Mouse (Mus musculus) induced T-regulatory cell, adult 2 months (primary cell): ENCODE data around the gene Dcakd.
A peak's percentile ranks its signal among the peaks of the same experiment; 100 is the strongest.

ENCODE experiments used
- DNase-seq: peaks from one replicate; pipeline ENCODE4 v3.0.0-alpha.2; 2012; ENCODE audit warnings: low read depth

Gene Dcakd

GRCm38 (mm10) chr11:103046286-103046685 is 18.2 kb upstream of the Dcakd start:
- DNase-seq, result no peak

- DNase-seq, result no peak
Observed at GRCm38 (mm10) chr11:103043982-103044381, 15.8 kb upstream of the Dcakd start.

- DNase-seq, result no peak
Observed at GRCm38 (mm10) chr11:103042828-103043227, 14.7 kb upstream of the Dcakd start.

GRCm38 (mm10) chr11:103038037-103038436 is 9.9 kb upstream of the Dcakd start:
- DNase-seq, result no peak

- DNase-seq, result no peak
Observed at GRCm38 (mm10) chr11:103036881-103037465, 8.8 kb upstream of the Dcakd start.

- no peak for DNase-seq
Observed at GRCm38 (mm10) chr11:103035007-103035406, 6.9 kb upstream of the Dcakd start.

GRCm38 (mm10) chr11:103033030-103033429 is 4.9 kb upstream of the Dcakd start:
- no peak for DNase-seq

- DNase-seq, result no peak
Observed at GRCm38 (mm10) chr11:103027570-103028175, 460 bp downstream of the Dcakd start.

GRCm38 (mm10) chr11:103026901-103027300 is 1.2 kb downstream of the Dcakd start:
- DNase-seq, result no peak

- DNase-seq, result no peak
Observed at GRCm38 (mm10) chr11:103023974-103024373, 4.2 kb downstream of the Dcakd start.

- no peak for DNase-seq
Observed at GRCm38 (mm10) chr11:103020713-103021335, 7.3 kb downstream of the Dcakd start.

GRCm38 (mm10) chr11:103019325-103019724 is 8.8 kb downstream of the Dcakd start:
- DNase-seq, result no peak

GRCm38 (mm10) chr11:103018860-103019259 is 9.3 kb downstream of the Dcakd start:
- no peak for DNase-seq

GRCm38 (mm10) chr11:103017661-103018060 is 10.5 kb downstream of the Dcakd start:
- no peak for DNase-seq

- DNase-seq, result peak; percentile 94
Observed at GRCm38 (mm10) chr11:103016930-103017329, 11.2 kb downstream of the Dcakd start.

GRCm38 (mm10) chr11:103015881-103016825 is 12.0 kb downstream of the Dcakd start:
- DNase-seq, result peak; percentile 51

GRCm38 (mm10) chr11:103011206-103011497 is 17.0 kb downstream of the Dcakd start:
- no peak for DNase-seq

GRCm38 (mm10) chr11:103010454-103011205 is 17.5 kb downstream of the Dcakd start:
- no peak for DNase-seq

GRCm38 (mm10) chr11:103009208-103009607 is 18.9 kb downstream of the Dcakd start:
- peak; percentile 66 for DNase-seq

- no peak for DNase-seq
Observed at GRCm38 (mm10) chr11:103008558-103008957, 19.6 kb downstream of the Dcakd start.

- DNase-seq, result no peak
Observed at GRCm38 (mm10) chr11:103007001-103007340, 21.2 kb downstream of the Dcakd start.
